Mouse (Mus musculus) lung, postnatal 0 days (tissue): ENCODE results near the gene Cbfa2t2.

Experiments
- CTCF ChIP-seq: IDR thresholded peaks from 2 replicates; pipeline ENCODE4 v1.5.1; 2016; ENCODE audit warnings: antibody characterized with exemption, mild to moderate bottlenecking
- EP300 ChIP-seq: IDR thresholded peaks from 2 replicates; pipeline ENCODE4 v1.6.1; 2016; ENCODE audit warnings: antibody characterized with exemption, mild to moderate bottlenecking, control low read depth

DNA sequence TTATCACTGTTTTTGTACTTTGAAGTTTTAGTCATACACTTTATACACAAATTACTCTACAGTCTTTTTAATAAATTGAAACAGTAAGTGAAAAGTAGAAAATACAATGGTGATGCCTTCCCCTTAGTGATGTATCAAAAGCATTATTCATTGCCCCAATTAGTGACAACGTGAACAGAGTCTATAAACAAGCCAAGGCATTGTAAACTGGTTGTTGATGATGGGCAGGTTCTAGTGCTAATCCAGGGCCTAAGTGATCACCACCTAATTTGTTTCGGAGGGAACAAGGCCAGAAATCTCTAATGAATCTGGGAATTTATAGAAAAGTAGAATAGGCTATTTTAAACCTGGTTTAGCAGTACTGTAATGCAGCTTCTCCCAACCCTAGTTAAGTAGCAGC, 70.8 kb downstream of the Cbfa2t2 start:
- TF ChIP-seq CTCF (no peak), EP300 (no peak)
